Mouse (Mus musculus): ENCODE measurements at regions not wholly inside any gene's neighbourhood (a gene's known extent, or its start where the extent isn't known, plus 50 kb on each side); places are given as distances from the start of the nearest gene placed in this dataset.

DNA sequence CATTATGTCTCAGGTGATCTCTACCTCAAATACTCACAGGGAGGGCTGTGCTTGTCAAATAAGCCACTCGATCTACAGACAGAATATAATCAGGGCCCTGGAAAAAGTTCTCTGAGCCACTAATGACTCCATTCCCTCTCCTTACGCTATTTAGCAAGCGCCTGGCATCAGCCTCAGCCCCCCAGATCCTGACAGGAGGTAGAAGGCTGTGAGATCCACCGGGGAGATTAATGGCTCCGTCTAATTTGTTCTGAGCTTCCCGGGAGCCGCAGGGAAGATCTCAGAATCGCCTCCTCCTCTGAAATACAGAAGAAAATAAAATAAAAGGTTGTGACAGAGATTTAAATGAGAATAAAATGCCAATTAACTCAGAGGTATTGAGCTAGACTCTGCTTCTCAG is 189.4 kb downstream of the Tle3 start:
- no peak for TF ChIP-seq CTCF (IDR thresholded peaks at IDR 0.05; ENCODE audit: low read depth, low read length)
- TF ChIP-seq GATA2 (IDR thresholded peaks at IDR 0.05; ENCODE audit: borderline replicate concordance, low read depth, low read length), result no peak

Data from G1E (cell line).